Mouse (Mus musculus) heart, postnatal 10 days (tissue): Measurements from ENCODE around the gene Parva. TPM values are rescaled to one million over a fixed set of nuclear protein-coding genes. Genes with fewer than 3 reads are reported as not detected.

Experiments
- DNase-seq, 2 experiments: peaks; one replicate each; pipeline ENCODE4 v3.0.0; 2021
- intact Hi-C: fragments of 180-260 bp; cut with DNase I; formaldehyde crosslinking; loops from one replicate; pipeline ENCODE4 v1.15.1; 2025
- total RNA-seq, 2 experiments: library from RNA; stranded (reverse); gene quantifications; 2 replicates each; pipeline ENCODE4 v1.2.3; 2021

Parva gene
- 10 to 100 TPM; 88.1 to 92.3 TPM for total RNA-seq

GRCm38 (mm10) chr7:112427357-112428157 lies at the start of gene Parva:
TSS of gene Parva (plus strand) at chr7:112427505.
- peak; percentile 86 to 87 for DNase-seq
- intact Hi-C loops = no loop called here

DNA sequence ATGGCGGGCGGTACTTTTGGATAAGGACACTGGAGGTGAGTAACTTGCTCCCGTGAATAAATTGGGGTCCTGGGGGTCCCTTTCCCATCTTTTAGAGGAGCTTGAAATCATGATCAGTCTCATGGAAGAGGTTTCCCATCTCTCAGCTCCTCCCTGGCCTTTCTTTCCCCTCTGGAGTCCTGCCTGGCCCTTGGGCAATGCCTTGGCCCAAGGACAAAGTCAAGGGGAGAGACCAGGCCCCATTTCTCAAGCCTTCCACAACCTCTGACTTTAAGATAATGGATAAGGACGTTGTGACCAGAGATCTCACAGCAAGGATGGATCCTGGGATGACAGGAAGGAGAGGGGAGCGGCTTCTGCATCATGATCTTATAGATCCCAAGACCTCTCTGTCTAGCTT lies 49.2 kb upstream of the Parva start:
- intact Hi-C loops = loop anchor here (5.0 to 10.0 kb wide), 2 partner anchors 539 to 877 kb away; no protein-coding TSS in a partner anchor
- DNase-seq = no peak

DNA sequence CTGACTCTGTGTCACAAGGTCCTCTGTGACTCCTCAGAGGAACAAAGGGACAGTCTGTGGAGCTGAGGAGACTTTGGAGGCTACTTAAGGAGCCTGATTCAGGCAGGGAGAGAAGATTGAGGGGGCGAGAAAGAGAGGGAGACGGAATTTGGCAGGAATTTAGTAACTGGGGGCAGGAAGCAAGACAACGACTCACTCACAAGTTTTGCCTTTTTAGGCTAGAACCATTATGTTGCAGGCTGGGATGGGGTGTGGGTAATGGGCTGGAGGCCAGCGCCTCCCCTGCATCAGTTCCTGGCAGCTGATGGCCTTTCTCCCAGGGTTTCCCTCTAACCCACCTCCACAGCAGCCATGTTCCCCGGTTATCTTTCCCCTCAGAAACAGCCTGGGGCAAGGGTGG lies 48.8 kb upstream of the Parva start:
- DNase-seq = no peak
- intact Hi-C loops = loop anchor here (5.0 to 10.0 kb wide), 2 partner anchors 539 to 876 kb away; no protein-coding TSS in a partner anchor

DNA sequence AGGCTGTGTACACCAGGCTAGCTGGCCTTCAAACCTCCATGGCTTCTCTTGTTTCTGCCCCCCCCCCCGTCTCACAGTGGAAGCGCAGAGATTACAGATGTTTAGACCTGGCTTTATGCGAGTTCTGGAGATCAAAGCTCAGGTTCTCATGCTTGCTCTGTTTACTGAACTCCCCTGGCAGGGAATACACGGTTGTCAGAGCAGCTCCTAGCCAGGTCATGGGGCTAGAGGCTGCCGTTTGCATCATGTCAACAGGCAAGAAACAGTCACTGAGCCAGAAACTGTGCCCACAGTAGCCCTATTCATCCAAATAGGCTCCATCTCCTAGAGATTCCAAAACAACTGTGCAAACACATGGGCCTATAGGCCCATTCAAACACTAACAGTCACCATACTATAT lies 40.8 kb upstream of the Parva start:
- intact Hi-C loops = no loop called here
- no peak for DNase-seq

DNA sequence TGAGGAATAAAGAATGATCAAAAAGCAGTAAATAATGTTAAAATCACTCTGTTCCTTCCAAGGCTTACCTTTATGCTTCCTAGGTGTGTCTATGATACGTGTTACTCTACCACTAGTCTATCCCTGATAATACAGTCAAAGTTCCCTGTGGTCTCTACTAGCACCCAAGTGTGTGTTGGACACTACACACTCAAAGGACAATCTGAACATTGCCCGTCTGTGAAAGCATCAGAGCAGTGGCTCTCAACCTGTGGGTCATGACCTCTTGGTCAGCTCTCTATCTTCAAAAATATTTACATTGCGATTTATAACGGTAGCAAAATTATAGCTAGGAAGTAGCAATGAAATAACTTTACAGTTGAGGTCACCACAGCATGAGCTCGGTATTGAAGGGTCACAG lies 39.4 kb upstream of the Parva start:
- intact Hi-C loops = no loop called here
- no peak for DNase-seq

DNA sequence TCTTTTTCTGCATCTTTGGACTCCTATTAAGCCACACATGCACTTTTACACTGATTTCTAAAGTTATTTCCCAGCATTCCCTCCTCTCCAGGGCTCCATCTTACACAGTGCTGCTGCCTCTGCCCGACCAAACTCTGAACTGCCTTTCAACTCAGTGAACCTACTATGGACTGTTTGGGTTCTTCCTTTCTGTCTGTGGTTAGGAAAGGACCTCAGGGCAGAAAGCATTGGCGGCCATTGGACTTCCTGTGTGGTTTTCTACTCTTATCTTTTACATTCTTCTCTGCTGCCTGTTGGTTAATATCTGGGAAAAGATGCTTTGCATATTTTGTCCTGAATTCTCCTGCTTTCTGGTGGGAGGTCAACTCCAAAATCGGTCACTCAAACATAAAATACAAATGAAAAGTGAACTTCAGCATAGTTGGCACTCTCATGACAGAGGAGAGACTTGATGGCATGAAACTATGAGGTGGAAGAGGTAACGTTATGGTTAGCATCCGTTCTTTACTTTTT lies 38.9 kb upstream of the Parva start:
- no peak for DNase-seq
- intact Hi-C loops = no loop called here

DNA sequence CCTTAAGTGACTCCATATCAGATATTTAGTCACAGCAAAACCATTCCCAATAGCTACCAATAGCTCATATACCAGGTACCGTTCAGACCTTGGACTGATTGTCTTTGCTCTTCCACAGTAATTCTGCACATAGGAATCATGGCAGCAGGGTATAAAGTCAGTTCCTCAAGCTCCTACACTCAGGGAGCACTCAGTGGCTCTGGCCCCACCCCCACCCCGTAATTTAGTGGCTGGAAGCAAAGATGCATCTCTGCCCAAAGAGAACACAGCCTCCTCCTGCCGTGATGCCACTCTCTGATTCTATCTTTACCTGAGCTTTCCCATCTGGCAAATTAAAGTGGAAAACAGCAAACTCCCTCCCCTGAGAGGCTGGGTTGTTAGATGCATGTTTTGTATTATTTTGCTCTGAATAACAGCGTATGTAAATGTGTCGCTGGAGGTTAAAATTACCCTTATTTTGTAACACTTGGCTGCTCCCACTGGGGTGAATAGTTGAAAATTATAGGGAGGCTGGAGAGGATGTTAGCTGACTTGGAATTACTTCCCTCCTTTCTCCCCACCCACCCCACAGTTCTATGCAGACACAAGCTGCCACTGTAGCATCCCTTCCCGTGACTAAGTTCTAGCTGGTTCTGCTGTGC lies 37.6 kb upstream of the Parva start:
- DNase-seq = no peak
- intact Hi-C loops = loop anchor here (5.0 kb wide), 1 partner anchor 243 kb away; no protein-coding TSS in a partner anchor

DNA sequence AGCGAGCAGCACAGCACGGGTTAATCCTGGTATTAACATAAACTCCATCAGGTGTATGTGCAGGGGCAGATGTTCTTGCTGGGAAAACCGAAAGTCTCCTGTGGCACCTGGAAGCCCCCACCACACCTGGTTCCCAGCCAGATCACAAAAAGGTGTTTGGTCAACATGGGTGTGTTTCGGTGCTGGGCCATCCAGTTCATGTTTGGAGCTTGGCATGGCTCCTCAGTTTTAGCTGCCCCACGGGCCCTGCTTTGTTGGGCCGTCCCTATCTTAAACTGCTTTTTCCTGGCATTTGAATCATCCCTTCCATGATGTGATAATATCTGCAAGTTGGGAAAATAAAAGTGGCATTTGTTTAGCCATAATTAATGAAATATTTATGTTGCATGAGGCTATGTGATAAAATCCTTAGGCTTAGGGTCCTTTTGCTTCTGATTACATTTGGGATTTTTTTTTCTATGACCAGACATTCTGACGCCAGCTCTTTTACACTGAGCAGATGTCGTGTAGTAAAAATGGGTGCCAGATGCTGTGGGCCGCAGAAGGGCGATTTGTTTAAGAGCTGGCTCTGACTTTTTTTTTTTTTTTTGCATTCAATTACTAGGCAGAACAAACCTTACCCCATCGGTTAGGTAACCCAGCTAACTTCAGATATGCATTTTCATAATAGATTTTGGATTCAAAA lies 36.9 kb upstream of the Parva start:
- intact Hi-C loops = loop anchor here (5.0 kb wide), 1 partner anchor 242 kb away; no protein-coding TSS in a partner anchor
- DNase-seq = no peak

- no peak for DNase-seq
- intact Hi-C loops = loop anchor here (5.0 kb wide), 1 partner anchor 241 kb away; no protein-coding TSS in a partner anchor
Observed at GRCm38 (mm10) chr7:112390937-112391605, 36.2 kb upstream of the Parva start.

GRCm38 (mm10) chr7:112397786-112398185 lies 29.5 kb upstream of the Parva start:
- DNase-seq = no peak
- intact Hi-C loops = no loop called here

DNA sequence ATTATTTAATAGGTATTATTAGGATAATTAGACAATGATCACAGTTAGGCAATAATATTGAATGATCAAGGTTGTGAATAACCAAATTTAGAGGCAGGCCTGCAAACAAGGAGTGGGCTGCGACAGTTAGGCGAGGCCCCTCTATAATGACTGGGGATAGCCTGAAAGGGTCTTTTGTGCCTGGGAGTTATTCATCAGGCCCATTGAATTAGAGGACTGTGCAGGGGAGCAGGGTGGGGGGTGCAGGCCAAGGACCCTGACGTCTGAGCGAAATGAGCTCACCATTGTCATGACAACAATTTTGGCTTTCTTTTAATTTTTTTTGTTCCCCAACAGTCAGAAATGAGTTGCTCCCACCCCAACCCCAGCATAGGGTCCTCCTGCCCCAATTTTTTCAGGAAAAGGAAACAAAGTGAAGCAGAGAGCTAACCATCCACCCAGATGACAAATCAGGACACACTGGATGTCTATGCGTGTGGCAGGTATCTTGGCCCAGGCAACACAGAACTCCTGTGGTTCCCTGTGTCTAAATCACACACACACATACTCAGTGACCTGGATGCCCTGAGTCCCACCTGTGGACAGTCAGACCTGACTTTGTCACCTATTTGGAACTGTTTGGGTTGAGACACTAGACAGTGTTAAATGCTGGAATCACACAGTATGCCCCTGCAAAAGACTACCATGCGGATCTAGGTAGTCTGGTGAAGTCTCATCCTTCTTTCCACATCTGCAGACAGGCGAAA lies 27.7 kb upstream of the Parva start:
- DNase-seq = no peak
- intact Hi-C loops = loop anchor here (2.0 to 5.0 kb wide), 4 partner anchors 67 to 733 kb away; partner anchors contain the start of gene Tead1

DNA sequence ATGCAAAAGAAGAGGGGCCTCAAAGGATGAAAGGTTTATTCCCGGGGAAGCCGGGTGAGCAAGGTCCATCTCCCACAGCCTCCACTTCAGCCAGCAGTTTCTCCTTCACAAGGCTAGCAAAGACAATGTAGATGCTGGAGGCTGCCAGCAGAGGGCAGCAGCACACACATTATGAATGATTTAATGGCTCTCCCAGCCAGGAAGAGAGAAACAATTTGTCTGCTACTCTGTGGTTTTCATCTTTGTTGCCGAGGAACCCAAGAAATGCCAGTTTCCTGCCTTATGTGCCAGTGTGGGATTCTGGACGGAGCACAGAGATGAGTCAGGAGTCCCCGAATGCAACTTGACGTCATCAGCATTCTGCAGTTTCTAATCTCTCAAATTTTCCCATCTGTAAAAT lies 27.1 kb upstream of the Parva start:
- peak; percentile 85 to 88 for DNase-seq
- intact Hi-C loops = loop anchor here (2.0 to 5.0 kb wide), 4 partner anchors 67 to 732 kb away; partner anchors contain the start of gene Tead1

GRCm38 (mm10) chr7:112405061-112405460 lies 22.2 kb upstream of the Parva start:
- no peak for DNase-seq
- intact Hi-C loops = no loop called here

DNA sequence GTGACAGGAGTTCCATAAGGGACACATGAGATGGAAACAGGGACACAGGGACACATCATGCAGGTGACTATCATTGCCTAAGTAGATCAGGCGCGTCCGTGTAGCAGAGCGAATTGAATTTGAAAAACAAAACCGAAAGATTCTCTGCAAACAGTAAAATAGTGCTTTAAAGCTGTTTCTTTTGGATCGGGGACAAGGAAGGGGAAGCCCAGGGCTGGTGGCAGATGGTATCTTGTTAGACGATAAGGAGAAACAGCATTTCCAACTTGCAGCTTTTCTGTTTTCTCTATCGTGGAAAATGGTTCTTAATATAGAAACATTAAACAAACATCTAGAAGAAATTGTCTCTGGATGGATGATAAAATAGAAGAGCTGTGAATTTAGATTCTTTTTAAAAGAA lies 21.7 kb upstream of the Parva start:
- intact Hi-C loops = no loop called here
- DNase-seq = no peak

DNA sequence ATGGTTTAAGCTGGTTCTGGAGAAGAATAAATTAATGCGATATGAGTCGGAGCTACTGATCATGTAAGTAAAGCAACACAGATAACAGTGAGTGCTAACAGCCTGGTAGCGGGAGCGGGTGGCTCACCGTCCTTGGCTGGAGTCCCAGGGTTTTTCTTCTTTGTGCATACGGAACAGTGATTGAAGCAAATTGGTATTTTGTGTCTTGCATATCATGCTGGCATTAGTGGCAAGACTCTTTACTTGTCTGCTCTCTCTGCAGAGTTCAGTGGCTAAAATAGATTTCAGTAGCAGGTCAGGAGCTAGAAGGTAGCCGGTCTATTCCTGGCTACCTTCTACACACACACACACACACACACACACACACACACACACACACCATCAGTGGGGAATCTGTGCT lies 19.7 kb upstream of the Parva start:
- DNase-seq = peak; percentile 53 to 63

GRCm38 (mm10) chr7:112409991-112410390 lies 17.3 kb upstream of the Parva start:
- intact Hi-C loops = no loop called here
- no peak for DNase-seq

More for the DNA sequence above, 19.7 kb upstream of the Parva start:
- intact Hi-C loops = no loop called here

- no peak for DNase-seq
- intact Hi-C loops = no loop called here
Observed at GRCm38 (mm10) chr7:112413286-112413685, 14.0 kb upstream of the Parva start.

- intact Hi-C loops = no loop called here
Observed at GRCm38 (mm10) chr7:112416058-112416526, 11.2 kb upstream of the Parva start.

DNA sequence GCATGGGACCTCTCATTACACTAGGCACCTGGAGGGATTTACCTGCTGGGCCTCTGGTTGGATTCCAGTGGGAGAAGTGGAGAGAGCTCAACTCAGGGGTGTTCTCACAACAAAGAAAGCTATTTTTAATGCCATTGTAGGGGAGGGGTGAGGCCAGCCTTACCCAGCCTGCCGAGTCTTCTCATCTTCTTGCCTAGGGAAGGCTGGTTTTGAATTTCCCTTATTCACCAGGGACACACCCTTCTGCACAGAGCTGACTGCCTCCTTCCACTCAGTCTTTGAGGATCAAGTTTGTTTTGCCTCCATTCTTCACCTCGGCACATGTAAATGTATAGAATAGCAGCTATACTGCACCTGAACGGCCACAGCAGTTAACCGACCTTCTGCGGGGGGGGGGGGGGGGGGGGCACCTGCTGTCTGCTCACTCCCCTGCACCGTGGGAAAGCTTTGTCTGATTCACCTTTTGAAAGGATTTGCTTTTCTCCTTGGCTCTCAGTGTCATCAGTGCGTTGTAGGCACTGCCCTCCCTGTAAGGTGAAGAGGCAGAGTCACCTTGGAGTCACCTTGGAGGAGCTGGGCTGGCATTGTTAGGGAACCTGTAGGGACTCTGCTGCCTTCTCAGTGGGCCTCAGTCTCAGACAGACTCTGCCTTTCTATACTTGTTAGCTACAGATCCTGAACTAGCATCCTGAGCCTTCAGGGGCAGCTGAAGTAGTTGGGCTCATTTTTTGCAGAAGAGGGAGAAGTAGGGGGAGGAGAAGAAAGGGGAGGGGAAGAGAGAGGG lies 10.4 kb upstream of the Parva start:
- intact Hi-C loops = no loop called here
- DNase-seq = no peak

More at GRCm38 (mm10) chr7:112416058-112416526, 11.2 kb upstream of the Parva start:
- no peak for DNase-seq
